In the genomic region with DNA sequence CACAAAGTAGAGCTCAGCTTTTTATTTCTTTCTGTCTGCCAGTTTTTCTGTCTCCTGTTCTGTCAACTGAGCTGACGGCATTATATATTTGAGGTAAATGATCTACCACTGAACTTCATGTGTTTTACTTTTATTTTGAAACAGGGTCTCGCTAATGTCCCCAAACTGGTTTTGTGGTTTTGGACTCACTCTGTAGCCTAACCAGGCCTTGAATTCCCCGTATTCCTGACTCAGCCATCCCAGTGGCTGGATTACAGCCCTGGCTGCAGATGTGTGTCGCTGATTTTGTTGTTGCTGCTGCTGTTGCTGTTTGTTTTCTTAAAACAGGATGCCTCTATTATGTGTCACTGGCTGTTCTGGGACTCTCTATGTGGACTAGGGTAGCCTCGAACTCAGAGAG, we compare ENCODE assay signal across 24 mouse cellular contexts.
A peak's percentile ranks its signal among the peaks of the same experiment; 100 is the strongest.
DNase-seq lines count a peak whose midpoint lies in the region; ATAC-seq and TF ChIP-seq lines count a peak whose summit lies in the region.
"Had no signal": no experiment of that assay in that cellular context is flagged by ENCODE, and none has a peak within 500 bp of the region (broad histone marks: within the 10 kb centered on the region; RNA-seq: fewer than 3 reads in every experiment).

No protein-coding gene starts in this region.

- peaks cover 4% of the 10 kb centered on the region; the same call in 1 of the 2 replicates for H3K27me3 ChIP-seq in midbrain, embryonic 11.5 days (ENCODE audit: control insufficient read depth, insufficient read depth, low read length)
- H3K27me3 ChIP-seq in midbrain, postnatal 0 days (ENCODE audit: insufficient read depth, low read length) = no peaks in the 10 kb centered on the region
- H3K27me3 ChIP-seq in liver, embryonic 12.5 days (replicated peaks) = no peaks in the 10 kb centered on the region
- H3K27me3 ChIP-seq: CH12.LX, Patski had no signal

- TF ChIP-seq CTCF in midbrain, postnatal 0 days (IDR thresholded peaks at IDR 0.05) = no peak

- H3K4me3 ChIP-seq in midbrain, embryonic 11.5 days (ENCODE audit: low read depth, low read length) = no peak overlapping the region
- H3K4me3 ChIP-seq in midbrain, postnatal 0 days (ENCODE audit: low read depth, low read length) = no peak overlapping the region
- no peak overlapping the region for H3K4me3 ChIP-seq in liver, embryonic 12.5 days

- H3K36me3 ChIP-seq in midbrain, embryonic 11.5 days (ENCODE audit: control insufficient read depth, insufficient read depth, low read length) = no peaks in the 10 kb centered on the region
- no peaks in the 10 kb centered on the region for H3K36me3 ChIP-seq in midbrain, postnatal 0 days (ENCODE audit: insufficient read depth, low read length)
- no peaks in the 10 kb centered on the region for H3K36me3 ChIP-seq in liver, embryonic 12.5 days
- H3K36me3 ChIP-seq: G1E had no signal

- WGBS in midbrain, embryonic 11.5 days = 90% methylated on average over 5 of the region's 5 CpGs
- WGBS in midbrain, postnatal 0 days = 92% methylated on average over 5 of the region's 5 CpGs
- 62% methylated on average over 5 of the region's 5 CpGs for WGBS in liver, embryonic 12.5 days (ENCODE audit: insufficient replicate concordance)

- no peak for ATAC-seq in midbrain, embryonic 11.5 days (ENCODE audit: low FRiP score)
- ATAC-seq in midbrain, postnatal 0 days (ENCODE audit: low FRiP score) = no peak
- no peak for ATAC-seq in liver, embryonic 12.5 days
- ATAC-seq: activated CD4-positive, CD25-positive, alpha-beta regulatory T cell, adult 4 months; CD4-positive, CD25-positive, alpha-beta regulatory T cell, adult 4 months; Patski had no signal

- DNase-seq in heart, adult 11 months = peak; percentile 17
- no peak for DNase-seq in heart, adult 8-10 months (ENCODE audit: low spot score)
- peak; percentile 57 for DNase-seq in midbrain, embryonic 11.5 days (ENCODE audit: low spot score, missing footprints)
- DNase-seq in midbrain, postnatal 0 days (ENCODE audit: low spot score) = no peak
- DNase-seq in 3134 (ENCODE audit: extremely low read depth, insufficient read length, low spot score) (peak; percentile 78), 3T3-L1 (ENCODE audit: low read depth, low spot score) (peak; percentile 8)
- no peak for DNase-seq in kidney, postnatal 10 days
- DNase-seq: adrenal gland, adult 2 months; adrenal gland, adult 8-10 months; adrenal gland, postnatal 10 days; adrenal gland, postnatal 14 days; adrenal gland, postnatal 25 days; adrenal gland, postnatal 36 days; B cell, adult 2 months; cerebellum, adult 11 months; cerebellum, adult 11-12 months; cerebellum, adult 18-20 months; cerebellum, adult 2 months had no signal

- no peak overlapping the region for H3K27ac ChIP-seq in midbrain, embryonic 11.5 days (ENCODE audit: low read depth, low read length)
- no peak overlapping the region for H3K27ac ChIP-seq in midbrain, postnatal 0 days (ENCODE audit: low read depth, low read length)
- H3K27ac ChIP-seq in liver, embryonic 12.5 days = no peak overlapping the region

- H3K4me1 ChIP-seq in midbrain, embryonic 11.5 days (ENCODE audit: control insufficient read depth, insufficient read depth, low read length) = no peaks in the 10 kb centered on the region
- no peaks in the 10 kb centered on the region for H3K4me1 ChIP-seq in midbrain, postnatal 0 days (ENCODE audit: insufficient read depth, low read length)
- H3K4me1 ChIP-seq in liver, embryonic 12.5 days = no peaks in the 10 kb centered on the region

- no peaks in the 10 kb centered on the region for H3K9me3 ChIP-seq in midbrain, embryonic 11.5 days (ENCODE audit: control insufficient read depth, low read length)
- H3K9me3 ChIP-seq in midbrain, postnatal 0 days (ENCODE audit: low read length) = no peaks in the 10 kb centered on the region
- H3K9me3 ChIP-seq in liver, embryonic 12.5 days (replicated peaks) = no peaks in the 10 kb centered on the region

- H3K4me2 ChIP-seq in midbrain, embryonic 11.5 days = no peak overlapping the region
- no peak overlapping the region for H3K4me2 ChIP-seq in midbrain, postnatal 0 days (ENCODE audit: low read depth, low read length, poor library complexity, severe bottlenecking)
- no peak overlapping the region for H3K4me2 ChIP-seq in liver, embryonic 12.5 days

- H3K9ac ChIP-seq in midbrain, embryonic 11.5 days (ENCODE audit: low read length) = no peak overlapping the region
- H3K9ac ChIP-seq in midbrain, postnatal 0 days (replicated peaks; ENCODE audit: low read length, poor library complexity, severe bottlenecking) = no peak overlapping the region
- no peak overlapping the region for H3K9ac ChIP-seq in liver, embryonic 12.5 days

Comparison
In these comparisons a context has a peak if more than half of its experiments do, and no peak if none do; other contexts are left out.
1. DNase-seq: peak in heart, adult 11 months (single experiment), midbrain, embryonic 11.5 days (single experiment), 3134 (single experiment) and 3T3-L1 (single experiment); none in heart, adult 8-10 months (single experiment), midbrain, postnatal 0 days (single experiment) and kidney, postnatal 10 days (single experiment).